21 mouse cellular contexts compared by ENCODE assay signal in the genomic region with DNA sequence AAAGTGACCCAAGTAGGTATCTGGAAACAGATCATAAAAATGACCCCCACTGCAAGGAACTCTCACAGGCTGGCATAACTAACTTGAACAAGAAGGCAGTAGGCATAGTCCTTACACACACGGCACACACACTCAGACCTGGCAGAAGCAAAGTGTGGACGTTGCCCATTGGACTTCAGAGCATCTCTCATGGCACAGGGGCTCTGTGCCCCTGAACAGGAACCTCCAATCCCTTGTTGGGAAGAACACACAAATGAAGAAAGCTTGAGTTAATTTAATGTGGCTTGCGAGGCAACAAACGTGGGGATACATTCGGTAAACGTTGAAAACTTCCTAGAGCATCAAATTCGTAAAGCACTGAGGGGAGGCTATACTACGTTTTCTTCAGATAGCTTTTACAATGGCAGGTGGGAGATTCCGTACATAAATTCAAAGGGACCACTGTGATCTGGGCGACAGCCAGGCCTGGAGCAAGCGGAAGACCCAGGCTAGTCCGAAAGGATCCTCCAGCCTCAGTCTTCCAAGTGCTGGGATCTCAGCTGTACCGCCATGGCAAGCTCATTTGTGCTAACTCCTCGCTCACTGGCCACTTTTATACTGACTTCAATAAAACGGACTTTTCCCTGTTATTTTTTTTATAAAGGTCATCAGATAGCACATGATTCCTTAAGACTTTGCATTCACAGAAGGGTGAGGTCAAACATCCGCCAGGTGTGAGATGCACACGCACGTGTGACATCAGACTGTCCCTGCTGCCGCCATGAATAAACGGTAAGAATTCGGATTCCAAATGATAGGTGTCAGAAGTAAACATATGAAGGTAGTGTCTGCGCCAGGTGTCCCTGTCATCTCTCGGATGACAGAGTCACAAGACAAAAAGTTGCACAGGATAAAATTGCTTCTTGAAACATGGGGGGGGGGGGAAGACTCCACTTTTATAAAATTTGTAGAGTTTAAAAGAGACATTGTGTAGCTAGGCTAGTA.
DNase-seq lines count a peak whose midpoint lies in the region; ATAC-seq and TF ChIP-seq lines count a peak whose summit lies in the region.
"Had no signal": no experiment of that assay in that cellular context is flagged by ENCODE, and none has a peak within 500 bp of the region (broad histone marks: within the 10 kb centered on the region; RNA-seq: fewer than 3 reads in every experiment).

No protein-coding gene starts in this region.

- H3K4me2 ChIP-seq in heart, embryonic 12.5 days = no peak overlapping the region
- peak overlapping the region; percentile 100 for H3K4me2 ChIP-seq in CH12.LX (ENCODE audit: insufficient read depth, low read depth, poor library complexity, severe bottlenecking)

- in situ Hi-C loops in CH12.LX (cut with MboI; ENCODE audit: low pct_ligation_motif_present, low pct_unique_long_range_greater_than_20kb, low sequenced_read_pairs) = no loop called here

- peaks cover 10% of the 10 kb centered on the region for H3K4me1 ChIP-seq in heart, embryonic 10.5 days
- peaks cover 10% of the 10 kb centered on the region for H3K4me1 ChIP-seq in heart, embryonic 12.5 days (replicated peaks)
- H3K4me1 ChIP-seq in CH12.LX (ENCODE audit: control insufficient read depth in 1 of 2, insufficient read depth in 2 of 2) = peaks cover 27 to 54% of the 10 kb centered on the region in 2 experiments

- peak; percentile 67 for TF ChIP-seq POLR2A in CH12.LX (IDR thresholded peaks at IDR 0.05; ENCODE audit: low read depth, low read length)

- TF ChIP-seq RAD21 in CH12.LX (IDR thresholded peaks at IDR 0.05; ENCODE audit: low read depth, low read length) = no peak

- no peak overlapping the region for H3K9ac ChIP-seq in heart, embryonic 12.5 days
- peak overlapping the region; percentile 60 for H3K9ac ChIP-seq in CH12.LX (ENCODE audit: insufficient read depth, low read depth)

- no peak for TF ChIP-seq CTCF in CH12.LX (conservative IDR thresholded peaks at IDR 0.05 in 1 of 2, IDR thresholded peaks at IDR 0.05 in 1 of 2; ENCODE audit: low read depth in 2 of 2, low read length in 2 of 2)

- no peaks in the 10 kb centered on the region for H3K9me3 ChIP-seq in heart, embryonic 10.5 days
- H3K9me3 ChIP-seq in heart, embryonic 12.5 days (replicated peaks) = no peaks in the 10 kb centered on the region
- H3K9me3 ChIP-seq in CH12.LX (replicated peaks; ENCODE audit: low read length) = no peaks in the 10 kb centered on the region

- no peak for TF ChIP-seq EP300 in CH12.LX (IDR thresholded peaks at IDR 0.05; ENCODE audit: low read length)

- no peak overlapping the region for H3K27ac ChIP-seq in heart, embryonic 10.5 days
- no peak overlapping the region for H3K27ac ChIP-seq in heart, embryonic 12.5 days (ENCODE audit: poor library complexity, severe bottlenecking)
- peak overlapping the region; percentile 65 for H3K27ac ChIP-seq in CH12.LX (ENCODE audit: insufficient read depth, low read depth)

- 90% methylated on average over 23 of the region's 23 CpGs for WGBS in heart, embryonic 10.5 days
- WGBS in heart, embryonic 12.5 days = 86% methylated on average over 23 of the region's 23 CpGs

- dilution Hi-C loops in CH12.LX (cut with MboI; ENCODE audit: extremely low pct_ligation_motif_present, extremely low pct_unique_long_range_greater_than_20kb, low sequenced_read_pairs) = no loop called here

- H3K79me2 ChIP-seq in CH12.LX (replicated peaks; ENCODE audit: control insufficient read depth, extremely low read depth, insufficient read depth, poor library complexity, severe bottlenecking) = peaks cover 23% of the 10 kb centered on the region

- peak; percentile 86 for DNase-seq in heart, adult 11 months
- DNase-seq in heart, postnatal 14 days = no peak
- peak; percentile 64 for DNase-seq in heart, embryonic 10.5 days (ENCODE audit: low spot score)
- DNase-seq in CH12.LX (ENCODE audit: extremely low read depth) (no peak), liver (no peak)
- DNase-seq: adrenal gland, adult 2 months; adrenal gland, adult 8-10 months; adrenal gland, postnatal 10 days; adrenal gland, postnatal 14 days; adrenal gland, postnatal 25 days; adrenal gland, postnatal 36 days; B cell, adult 2 months; cerebellum, adult 11 months; cerebellum, adult 11-12 months; cerebellum, adult 18-20 months; cerebellum, adult 2 months had no signal

- intact Hi-C loops in heart, postnatal 14 days (cut with DNase I) = no loop called here

- no peak overlapping the region for H3K4me3 ChIP-seq in heart, embryonic 10.5 days
- H3K4me3 ChIP-seq in heart, embryonic 12.5 days = no peak overlapping the region
- peak overlapping the region in 2 of 3 experiments; percentile 46 to 47 for H3K4me3 ChIP-seq in CH12.LX (replicated peaks in 1 of 3; ENCODE audit: low read depth in 2 of 3, low read length in 2 of 3, poor library complexity in 1 of 3)

- H3K36me3 ChIP-seq in heart, embryonic 10.5 days = no peaks in the 10 kb centered on the region
- peaks cover 7% of the 10 kb centered on the region; the same call in 1 of the 2 replicates for H3K36me3 ChIP-seq in heart, embryonic 12.5 days
- peaks cover 30% of the 10 kb centered on the region in 2 experiments for H3K36me3 ChIP-seq in CH12.LX (replicated peaks in 1 of 2; ENCODE audit: control insufficient read depth in 1 of 2, insufficient read depth in 1 of 2, low read length in 1 of 2)
- H3K36me3 ChIP-seq: G1E had no signal

- H3K27me3 ChIP-seq in heart, embryonic 10.5 days (ENCODE audit: insufficient read depth, poor library complexity, severe bottlenecking) = no peaks in the 10 kb centered on the region
- H3K27me3 ChIP-seq in heart, embryonic 12.5 days (replicated peaks) = no peaks in the 10 kb centered on the region
- H3K27me3 ChIP-seq in CH12.LX (replicated peaks) = no peaks in the 10 kb centered on the region
- H3K27me3 ChIP-seq: Patski had no signal

- ATAC-seq in heart, embryonic 12.5 days (ENCODE audit: insufficient number of reproducible peaks, low FRiP score) = no peak
- ATAC-seq: activated CD4-positive, CD25-positive, alpha-beta regulatory T cell, adult 4 months; CD4-positive, CD25-positive, alpha-beta regulatory T cell, adult 4 months; Patski had no signal

TF ChIP-seq in CH12.LX, 34 proteins besides CTCF, POLR2A, EP300 and RAD21:
- no peak for TF ChIP-seq HCFC1 (IDR thresholded peaks at IDR 0.05; ENCODE audit: low read depth, low read length)
- TF ChIP-seq USF1 (IDR thresholded peaks at IDR 0.05; ENCODE audit: low read depth, low read length) = no peak
- no peak for TF ChIP-seq ZC3H11A (IDR thresholded peaks at IDR 0.05; ENCODE audit: low read depth, low read length)
- TF ChIP-seq ZKSCAN1 (IDR thresholded peaks at IDR 0.05; ENCODE audit: borderline replicate concordance, low read depth, low read length) = no peak
- TF ChIP-seq POLR2AphosphoS2 (IDR thresholded peaks at IDR 0.05; ENCODE audit: low read depth, low read length) = peak; percentile 95
- no peak for TF ChIP-seq JUND (conservative IDR thresholded peaks at IDR 0.05; ENCODE audit: low read depth, low read length)
- peak; percentile 44; the same call in 1 of the 2 replicates for TF ChIP-seq SIN3A (IDR thresholded peaks at IDR 0.05; ENCODE audit: low read length)
- peak; percentile 57; the same call in 1 of the 2 replicates for TF ChIP-seq CHD2 (IDR thresholded peaks at IDR 0.05; ENCODE audit: low read length)
- no peak for TF ChIP-seq SMC3 (IDR thresholded peaks at IDR 0.05; ENCODE audit: low read depth, low read length)
- no peak for TF ChIP-seq KAT2A (IDR thresholded peaks at IDR 0.05; ENCODE audit: insufficient replicate concordance, low read length)
- TF ChIP-seq MYC (IDR thresholded peaks at IDR 0.05; ENCODE audit: low read depth, low read length) = 0 out of 2 replicates have a peak, but pooled peaks have one; percentile 23
- TF ChIP-seq ZMIZ1 (IDR thresholded peaks at IDR 0.05; ENCODE audit: low read depth, low read length) = peak; percentile 14; the same call in 1 of the 2 replicates
- TF ChIP-seq TCF12 (IDR thresholded peaks at IDR 0.05; ENCODE audit: low read depth, low read length) = no peak
- no peak for TF ChIP-seq GABPA (IDR thresholded peaks at IDR 0.05; ENCODE audit: insufficient replicate concordance, low read depth, low read length)
- TF ChIP-seq MAX (IDR thresholded peaks at IDR 0.05; ENCODE audit: low read length) = no peak
- TF ChIP-seq BHLHE40 (IDR thresholded peaks at IDR 0.05; ENCODE audit: low read depth, low read length) = peak; percentile 63
- no peak for TF ChIP-seq PAX5 (IDR thresholded peaks at IDR 0.05; ENCODE audit: low read length)
- TF ChIP-seq E2F4 (IDR thresholded peaks at IDR 0.05; ENCODE audit: insufficient replicate concordance, low read depth, low read length) = no peak
- TF ChIP-seq NELFE (IDR thresholded peaks at IDR 0.05; ENCODE audit: low read depth, low read length) = 0 out of 2 replicates have a peak, but pooled peaks have one; percentile 42
- no peak for TF ChIP-seq ZNF384 (IDR thresholded peaks at IDR 0.05; ENCODE audit: low read depth, low read length)
- TF ChIP-seq JUN (IDR thresholded peaks at IDR 0.05; ENCODE audit: insufficient read depth, low read depth, low read length) = no peak
- TF ChIP-seq UBTF (IDR thresholded peaks at IDR 0.05; ENCODE audit: low read depth, low read length) = no peak
- no peak for TF ChIP-seq ELF1 (IDR thresholded peaks at IDR 0.05; ENCODE audit: low read depth, low read length)
- TF ChIP-seq ETS1 (conservative IDR thresholded peaks at IDR 0.05; ENCODE audit: low read depth, low read length) = 0 out of 2 replicates have a peak, but pooled peaks have one; percentile 17
- TF ChIP-seq NRF1 (IDR thresholded peaks at IDR 0.05; ENCODE audit: low read depth, low read length) = no peak
- TF ChIP-seq CHD1 (IDR thresholded peaks at IDR 0.05; ENCODE audit: low read depth, low read length) = peak; percentile 66
- TF ChIP-seq MEF2A (IDR thresholded peaks at IDR 0.05; ENCODE audit: borderline replicate concordance, low read depth, low read length) = no peak
- no peak for TF ChIP-seq MXI1 (IDR thresholded peaks at IDR 0.05; ENCODE audit: low read depth, low read length)
- TF ChIP-seq IRF4 (IDR thresholded peaks at IDR 0.05; ENCODE audit: low read depth, low read length) = no peak
- TF ChIP-seq RCOR1 (conservative IDR thresholded peaks at IDR 0.05; ENCODE audit: low read depth, low read length) = 0 out of 2 replicates have a peak, but pooled peaks have one; percentile 46
- TF ChIP-seq MAFK (IDR thresholded peaks at IDR 0.05; ENCODE audit: insufficient replicate concordance, low read length) = no peak
- TF ChIP-seq USF2 (conservative IDR thresholded peaks at IDR 0.05; ENCODE audit: low read depth, low read length) = no peak

Comparison
In these comparisons a context has a peak if more than half of its experiments do, and no peak if none do; other contexts are left out.
1. DNase-seq: peak in heart, adult 11 months (single experiment) and heart, embryonic 10.5 days (single experiment); none in heart, postnatal 14 days (0 of 2), CH12.LX (single experiment) and liver (single experiment).
2. H3K4me3 ChIP-seq: peak in CH12.LX (2 of 3); none in heart, embryonic 10.5 days (single experiment) and heart, embryonic 12.5 days (single experiment).